Mouse (Mus musculus) kidney, postnatal 14 days (tissue): ENCODE results near the gene Asna1.

Experiments
- DNase-seq: peaks from one replicate; pipeline ENCODE4 v3.0.0; 2022; ENCODE audit warnings: mixed read lengths

Asna1 gene

DNA sequence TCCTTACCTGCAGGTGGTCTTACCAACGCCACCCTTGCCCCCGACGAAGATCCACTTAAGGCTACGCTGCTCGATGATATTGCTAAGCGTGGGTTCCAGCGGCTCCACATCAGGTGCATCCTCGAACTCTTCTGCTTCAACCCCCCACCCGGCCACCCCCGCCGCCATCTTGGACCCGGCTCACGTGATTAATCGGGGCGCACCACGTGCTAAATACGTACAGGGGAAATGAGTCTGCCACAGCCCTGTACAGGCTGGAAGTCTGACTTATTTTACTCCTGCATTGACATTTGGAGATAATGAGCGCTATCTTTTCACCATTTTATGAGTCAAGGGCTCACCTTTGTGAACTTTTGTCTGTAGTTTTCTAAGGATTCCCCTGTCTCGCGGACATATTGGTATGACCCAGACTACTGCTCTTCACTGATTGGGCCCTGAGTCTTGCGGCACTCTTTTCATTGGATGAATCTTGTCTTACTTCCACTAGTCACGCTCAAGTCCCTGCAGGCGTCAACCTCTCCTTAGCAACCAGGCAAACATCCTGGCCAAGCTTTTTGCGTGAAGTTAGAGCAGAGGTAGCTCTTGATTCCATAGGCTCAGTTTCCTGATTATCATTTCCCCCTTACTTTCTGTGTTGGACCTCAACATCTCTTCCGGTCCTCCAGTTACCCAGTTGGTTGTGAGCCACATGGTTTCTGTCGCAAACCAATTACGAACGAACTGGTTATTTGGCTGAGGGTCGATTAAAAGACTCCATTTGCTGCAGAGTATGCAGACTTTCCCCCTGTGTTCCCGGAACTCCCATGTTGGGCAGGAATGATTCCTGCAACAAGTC lies at the start of gene Asna1:
Gene Asna1 (minus strand): TSS at position 184 of the 835 bp plus-strand sequence.
- DNase-seq = peak; percentile 90

DNA sequence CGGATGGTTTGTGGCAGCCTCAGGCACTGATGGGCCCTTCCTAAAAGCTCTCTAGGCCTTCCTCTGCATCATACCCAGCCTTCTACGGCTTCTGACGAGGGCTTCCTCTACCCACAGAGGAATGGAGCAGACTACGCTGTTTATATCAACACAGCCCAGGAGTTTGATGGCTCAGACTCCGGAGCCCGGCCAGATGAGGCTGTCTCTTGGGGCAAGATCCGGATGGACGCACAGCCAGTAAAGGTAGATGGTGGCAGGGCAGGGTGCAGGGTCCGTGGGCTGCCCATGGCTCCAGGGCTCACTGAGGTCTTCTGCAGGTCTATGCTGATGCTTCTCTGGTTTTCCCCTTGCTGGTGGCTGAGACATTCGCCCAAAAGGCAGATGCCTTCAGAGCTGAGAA lies 49.5 kb upstream of the Asna1 start:
- DNase-seq = no peak

DNA sequence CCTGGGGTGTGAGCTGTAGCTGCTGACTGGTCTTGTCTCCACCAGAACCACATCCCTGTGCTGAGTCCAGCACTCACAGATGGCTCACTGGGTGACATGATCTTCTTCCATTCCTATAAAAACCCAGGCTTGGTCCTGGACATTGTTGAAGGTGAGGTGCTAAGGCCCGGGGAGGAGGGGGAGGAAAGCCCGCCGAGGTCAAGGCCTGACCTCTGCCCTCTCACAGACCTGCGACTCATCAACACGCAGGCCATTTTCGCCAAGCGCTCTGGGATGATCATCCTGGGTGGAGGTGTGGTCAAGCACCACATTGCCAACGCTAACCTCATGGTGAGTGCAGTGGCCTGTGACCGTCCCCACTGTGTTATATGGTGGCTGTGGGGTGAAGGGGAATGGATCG lies 49.1 kb upstream of the Asna1 start:
- no peak for DNase-seq

DNA sequence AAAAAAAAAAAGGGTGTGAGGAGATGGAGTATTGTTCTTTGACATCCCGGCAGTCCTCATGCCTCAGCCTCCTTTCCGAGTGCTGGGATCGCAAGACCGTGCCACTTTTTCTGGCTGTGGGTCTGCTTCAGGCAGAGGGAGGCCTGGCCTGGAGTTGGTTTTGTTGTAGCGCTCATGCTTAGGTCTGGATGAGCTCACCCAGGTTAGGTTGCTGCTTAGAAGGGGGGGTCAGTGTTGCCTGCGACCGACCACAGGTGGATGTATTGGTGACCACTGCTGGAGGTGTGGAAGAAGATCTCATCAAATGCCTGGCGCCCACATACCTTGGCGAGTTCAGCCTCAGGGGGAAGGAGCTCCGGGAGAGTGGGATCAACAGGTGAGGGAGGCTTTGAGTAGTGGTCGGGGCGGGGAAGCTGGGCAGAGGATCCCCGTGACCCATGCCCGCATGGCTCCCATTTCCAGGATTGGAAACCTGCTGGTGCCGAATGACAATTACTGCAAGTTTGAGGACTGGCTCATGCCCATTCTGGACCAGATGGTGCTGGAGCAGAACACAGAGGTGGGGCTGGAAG lies 48.0 kb upstream of the Asna1 start:
- no peak for DNase-seq

DNA sequence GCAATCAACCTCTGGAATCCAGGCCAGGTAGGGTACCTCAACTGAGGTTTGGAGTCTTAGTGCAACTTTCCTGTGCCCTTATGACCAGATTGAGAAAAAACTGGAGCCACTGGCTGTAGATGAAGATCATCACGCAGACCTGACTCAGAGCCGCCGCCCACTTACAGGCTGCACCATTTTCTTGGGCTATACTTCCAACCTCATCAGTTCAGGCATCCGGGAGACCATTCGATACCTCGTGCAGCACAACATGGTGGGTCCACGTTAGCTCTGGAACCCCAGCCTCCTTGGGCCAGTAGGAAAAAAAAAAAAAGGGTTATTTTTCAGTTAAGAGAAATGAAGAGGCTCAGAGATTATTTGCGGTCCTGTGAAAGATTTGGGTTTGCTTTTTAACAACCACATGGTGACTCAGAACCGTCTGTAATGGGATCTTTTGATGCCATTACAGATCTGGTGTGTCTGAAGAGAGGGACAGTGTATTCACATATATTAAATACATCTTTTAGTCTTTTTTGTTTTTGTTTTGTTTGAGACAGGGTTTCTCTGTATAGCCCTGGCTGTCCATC lies 47.4 kb upstream of the Asna1 start:
- no peak for DNase-seq

DNA sequence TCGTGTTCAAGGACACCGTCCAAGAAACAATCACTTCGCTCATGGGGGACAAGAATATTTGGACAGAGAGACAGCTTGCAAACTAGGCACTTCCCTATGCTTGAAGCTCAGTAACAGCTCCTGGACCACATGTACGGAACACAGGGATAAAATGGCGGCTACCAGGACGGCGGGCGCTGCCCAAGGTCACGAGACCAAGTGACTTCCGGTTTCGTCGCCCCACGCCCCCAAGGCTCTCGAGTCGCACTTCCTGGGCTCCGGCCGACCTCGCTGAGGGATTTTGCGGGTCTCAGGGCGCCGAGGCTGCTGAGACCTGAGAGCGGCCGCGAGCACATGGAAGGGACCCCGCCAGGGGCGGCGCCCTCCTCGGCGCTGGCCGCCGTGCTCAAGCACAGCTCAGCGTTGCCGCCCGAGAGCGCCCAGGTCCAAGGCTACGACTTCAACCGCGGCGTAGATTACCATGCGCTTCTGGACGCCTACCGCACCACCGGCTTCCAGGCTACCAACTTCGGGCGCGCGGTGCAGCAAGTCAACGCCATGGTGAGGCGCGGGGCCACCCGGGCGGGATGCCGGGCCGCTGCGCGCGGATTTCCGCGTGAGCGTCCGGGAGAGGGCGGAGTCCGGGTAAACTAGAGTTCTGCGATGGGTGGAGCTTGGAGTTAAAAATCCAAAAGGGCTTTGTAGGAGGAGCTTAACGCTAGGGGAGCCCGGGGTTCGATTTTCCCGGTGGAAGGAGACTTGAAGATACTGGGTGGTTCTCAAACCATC lies 46.6 kb upstream of the Asna1 start, which contains the start of gene Dhps:
Gene Dhps (plus strand): TSS at position 244 of the 768 bp plus-strand sequence.
- DNase-seq = peak; percentile 94

DNA sequence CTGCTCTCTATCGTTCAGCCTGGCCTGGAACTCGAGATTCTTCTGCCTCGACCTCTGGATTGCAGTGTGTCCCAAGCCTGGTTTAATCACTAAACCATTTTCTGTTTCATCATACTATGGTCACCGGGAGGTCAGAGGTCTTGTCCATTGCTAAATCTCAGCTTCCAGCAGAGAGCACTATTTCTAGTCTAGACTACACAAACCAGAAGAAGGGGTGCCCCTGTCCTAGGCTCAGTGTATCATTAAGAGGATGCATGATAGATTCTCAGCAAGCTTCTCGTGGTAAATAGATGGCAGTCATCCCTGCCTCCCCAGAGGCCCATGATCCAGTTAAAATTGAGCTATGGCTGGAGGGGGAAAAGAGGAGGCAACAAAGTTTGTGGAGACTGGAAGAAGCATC lies 46.0 kb upstream of the Asna1 start:
- peak; percentile 53 for DNase-seq

DNA sequence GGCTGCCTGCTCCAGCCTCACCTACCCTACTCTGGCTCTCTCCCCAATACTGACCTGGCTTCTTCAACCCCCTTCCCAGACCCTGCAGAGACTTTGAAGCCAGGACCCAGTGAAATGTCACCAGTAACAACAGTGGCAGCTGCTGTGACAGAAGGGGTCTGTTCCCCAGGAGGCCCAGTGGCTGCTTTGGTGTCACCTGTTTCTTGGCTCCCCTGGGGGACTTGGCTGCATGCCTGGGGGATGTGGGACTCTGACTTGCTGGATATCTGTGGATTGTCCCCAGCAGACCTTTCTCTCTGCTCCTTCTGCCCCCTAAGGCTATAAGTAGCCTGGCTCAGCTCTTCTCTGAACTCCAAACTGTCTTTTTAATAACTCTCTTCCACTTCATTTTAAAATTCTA lies 42.9 kb upstream of the Asna1 start, which contains the start of gene Gm5741:
Gene Gm5741 (minus strand): TSS at position 1 of the 400 bp plus-strand sequence.
- no peak for DNase-seq

DNA sequence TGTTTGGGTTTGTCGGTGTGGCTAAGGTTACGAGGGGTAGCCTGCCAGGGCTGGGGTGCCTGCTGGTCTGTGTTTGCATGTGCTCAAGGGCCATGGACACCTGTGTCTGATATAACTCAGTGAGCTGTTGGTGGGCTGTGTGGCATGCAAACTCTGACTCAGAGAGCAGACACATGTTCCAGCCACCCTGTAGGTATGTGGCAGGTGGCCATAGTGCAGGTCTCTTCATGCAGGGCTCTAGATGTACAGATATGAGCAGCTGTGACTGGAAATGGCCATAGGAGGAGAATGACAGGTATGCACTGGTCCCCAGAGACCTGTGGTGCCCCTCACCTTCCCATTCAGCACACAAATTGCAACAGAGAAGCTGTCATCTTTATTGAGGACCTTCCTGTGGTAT lies 42.1 kb upstream of the Asna1 start:
- no peak for DNase-seq

DNA sequence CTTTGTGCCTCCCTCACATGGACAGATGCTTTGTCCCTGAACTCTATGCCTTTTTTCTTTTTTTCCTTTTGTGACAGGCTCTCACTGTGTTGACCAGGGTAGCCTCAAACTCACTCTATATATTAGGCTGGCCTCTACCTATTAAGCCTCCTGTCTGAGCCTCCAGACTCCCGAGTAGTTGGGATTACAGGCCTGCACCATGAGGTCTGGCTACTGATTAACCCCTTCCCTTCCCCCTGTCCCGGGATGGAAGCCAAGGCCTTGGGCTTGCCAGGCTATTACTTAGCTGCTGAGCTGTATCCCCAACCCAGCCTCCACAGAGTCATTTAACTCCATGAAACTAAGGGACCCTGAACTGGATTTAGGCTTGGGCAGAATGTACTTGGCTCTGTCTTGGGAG lies 40.1 kb upstream of the Asna1 start:
- DNase-seq = peak; percentile 85

DNA sequence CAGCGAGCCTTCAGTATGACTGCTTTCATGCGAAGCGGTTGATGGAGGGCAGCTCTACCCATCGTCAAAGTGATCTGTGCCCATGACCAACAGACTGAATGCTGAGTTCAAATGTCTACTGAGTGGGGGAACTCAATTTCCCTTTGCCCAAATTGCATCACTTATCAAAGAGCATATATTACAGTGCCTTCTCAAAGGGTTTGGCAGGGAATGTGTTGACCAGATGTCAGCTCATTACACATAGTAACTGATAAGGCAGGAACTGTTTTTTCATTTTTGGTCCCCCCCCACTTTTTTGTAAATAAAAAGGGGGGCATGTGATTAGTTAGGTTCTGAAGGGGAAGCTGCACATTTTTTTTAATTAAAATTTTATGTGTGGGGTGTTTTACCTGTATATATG lies 37.5 kb upstream of the Asna1 start:
- DNase-seq = no peak

DNA sequence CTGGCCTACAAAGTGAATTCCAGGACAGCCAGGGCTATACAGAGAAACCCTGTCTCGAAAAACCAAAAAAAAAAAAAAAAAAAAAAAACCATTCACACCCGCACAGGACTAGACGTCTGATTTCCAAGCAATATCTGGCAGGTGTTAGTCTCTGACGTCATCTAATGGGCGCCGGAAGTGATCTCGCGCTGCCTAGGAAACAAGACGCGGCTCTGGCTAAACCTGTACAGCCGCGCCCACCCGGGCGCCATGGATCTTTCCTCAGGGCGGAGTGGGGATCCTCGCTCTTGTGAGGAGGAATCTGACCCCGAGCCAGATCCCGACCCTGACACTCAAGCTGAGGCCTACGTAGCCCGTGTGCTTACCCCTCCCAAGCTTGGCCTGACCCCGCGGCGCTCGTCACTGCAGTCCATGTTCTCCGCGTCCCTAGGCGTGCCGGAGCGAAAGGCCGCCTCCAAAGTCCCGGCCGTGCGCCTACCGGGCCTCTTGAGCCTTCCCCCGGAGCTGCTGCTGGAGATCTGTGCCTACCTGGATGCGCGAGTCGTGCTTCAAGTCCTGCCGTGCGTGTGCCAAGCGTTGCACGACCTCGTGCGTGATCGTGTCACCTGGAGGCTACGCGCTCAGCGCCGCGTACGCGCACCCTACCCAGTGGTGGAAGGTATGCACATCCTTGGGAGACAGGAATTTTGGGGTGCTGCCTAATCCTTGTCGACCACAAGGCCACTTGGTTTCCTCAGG lies 35.0 kb upstream of the Asna1 start, which contains the start of gene Fbxw9:
Gene Fbxw9 (plus strand): TSS at position 177 of the 738 bp plus-strand sequence.
- DNase-seq = peak; percentile 93

DNA sequence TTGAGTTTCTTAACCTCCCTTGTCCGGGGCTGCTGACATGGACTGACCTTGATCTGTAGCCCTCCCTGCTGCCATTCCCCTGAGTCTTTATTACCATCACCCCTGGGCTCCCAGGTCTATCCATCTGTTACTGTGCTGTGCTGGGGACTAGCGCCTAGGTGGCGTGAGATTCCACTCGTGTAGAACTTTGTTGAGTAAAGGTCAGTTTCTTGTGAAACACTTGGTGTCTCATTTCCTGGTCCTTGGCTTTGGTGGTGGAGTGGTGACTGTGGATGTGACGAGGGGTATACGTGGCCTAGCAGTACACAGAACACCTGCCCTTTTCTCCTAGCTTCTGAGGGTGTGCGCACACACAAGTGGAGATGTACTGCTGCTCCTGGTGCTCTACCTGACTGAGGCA lies 32.3 kb upstream of the Asna1 start:
- DNase-seq = no peak

DNA sequence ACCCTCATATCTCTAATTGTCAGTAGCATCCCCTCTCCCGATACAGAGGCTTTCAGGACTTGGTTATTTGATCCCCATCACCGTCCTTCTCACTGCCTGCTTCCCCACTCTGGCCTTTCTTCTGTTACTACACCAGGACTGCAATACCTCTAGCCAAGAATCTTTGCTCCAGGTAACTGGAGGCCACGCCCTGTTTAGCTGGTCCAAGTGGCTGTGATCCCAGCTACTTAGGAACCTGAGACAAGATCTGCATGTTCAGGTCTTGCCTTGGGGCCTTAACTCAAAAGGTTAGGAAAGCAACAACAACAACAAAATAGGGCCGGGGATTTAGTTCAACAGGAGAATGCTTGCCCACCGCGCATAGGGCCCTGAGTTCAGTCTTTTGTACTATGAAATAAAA lies 18.5 kb upstream of the Asna1 start:
- no peak for DNase-seq

DNA sequence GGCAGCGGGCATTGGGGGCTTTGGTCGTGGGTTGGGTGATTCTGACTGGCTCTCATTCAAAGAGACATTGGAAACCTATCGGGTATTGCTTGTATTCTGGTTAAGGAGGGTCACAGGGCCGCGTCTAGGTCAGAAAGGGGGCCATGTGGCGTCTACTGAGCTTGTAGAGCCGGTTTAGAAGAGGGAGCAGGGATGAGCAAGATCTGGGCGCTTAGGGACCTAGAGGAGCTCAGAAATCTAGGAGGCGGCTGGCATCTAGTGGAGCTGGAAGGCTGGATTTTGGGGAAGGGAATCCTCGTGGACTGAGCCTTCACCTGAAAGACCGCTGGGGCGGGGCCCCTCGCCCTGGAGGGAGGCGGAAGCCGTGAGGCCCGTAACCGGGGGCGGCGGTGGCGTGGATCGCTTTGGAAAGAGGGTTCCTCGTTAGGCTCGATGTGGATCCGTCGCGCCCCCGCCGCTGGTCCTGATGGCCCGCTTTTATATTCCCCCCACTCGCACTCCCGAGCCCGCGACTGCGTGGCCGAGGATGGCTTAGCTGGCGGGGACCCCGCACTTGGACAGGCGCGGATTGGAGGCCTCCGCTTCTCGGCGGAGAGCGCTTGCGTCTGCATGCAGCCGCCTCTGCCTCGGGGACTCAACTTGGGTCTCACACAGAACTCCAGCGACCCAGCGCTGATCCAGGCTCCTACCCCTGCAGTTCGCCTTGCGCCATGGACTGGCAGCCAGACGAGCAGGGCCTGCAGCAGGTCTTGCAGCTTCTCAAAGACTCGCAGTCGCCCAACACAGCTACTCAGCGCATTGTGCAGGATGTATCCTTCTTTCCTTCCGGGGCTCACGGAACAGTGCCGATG lies 12.8 kb upstream of the Asna1 start:
- peak; percentile 57 for DNase-seq

DNA sequence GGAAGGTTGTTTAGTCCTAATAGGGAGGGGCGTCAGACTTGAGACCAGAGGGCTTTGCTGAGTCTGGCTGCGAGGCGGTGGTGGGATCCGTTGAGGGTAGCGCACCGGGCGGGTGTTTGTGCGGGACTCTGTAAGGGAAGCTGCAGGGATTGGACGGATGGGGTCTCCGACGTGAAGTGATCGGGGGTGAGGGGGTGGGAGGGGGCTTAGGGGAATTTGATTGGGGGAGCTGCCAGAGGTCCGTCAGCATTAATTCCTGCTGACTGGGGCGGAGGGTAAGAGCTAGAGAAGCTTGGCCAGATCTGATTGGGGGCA lies 12.2 kb upstream of the Asna1 start:
- DNase-seq = no peak

DNA sequence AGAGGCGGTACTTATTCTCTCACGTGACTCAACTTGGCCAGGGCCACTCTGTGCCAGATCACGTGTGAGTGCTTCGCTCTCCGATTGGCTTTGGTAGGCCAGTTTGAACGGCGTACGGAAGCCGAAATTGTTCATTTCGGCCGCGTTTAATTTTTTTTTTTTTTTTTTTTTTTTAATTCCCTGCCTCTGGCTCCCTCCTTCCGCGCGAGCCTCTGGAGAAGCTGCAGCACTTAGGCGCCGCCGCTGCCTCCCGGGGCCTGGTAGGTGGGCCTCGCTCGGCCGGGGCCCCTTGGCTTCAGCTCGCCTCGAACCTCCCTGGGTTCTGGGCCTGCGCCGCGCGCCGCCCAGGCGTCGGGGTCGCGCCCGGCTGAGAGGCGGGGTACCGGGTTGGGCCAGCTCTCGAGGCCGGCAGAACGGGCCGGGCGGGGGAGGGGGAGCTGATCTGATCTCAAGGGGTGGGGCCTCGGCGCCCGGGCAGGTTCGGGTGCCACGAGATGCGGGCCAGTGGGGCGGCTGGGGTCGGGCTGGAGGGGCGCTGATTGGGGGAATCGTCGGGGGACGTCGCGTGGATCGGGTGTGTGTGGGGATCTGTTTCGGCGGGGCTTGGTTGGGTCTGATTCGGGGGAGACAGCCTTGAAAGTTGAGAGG lies 11.8 kb upstream of the Asna1 start, which contains the start of gene Tnpo2:
Gene Tnpo2 (plus strand): TSS at position 198 of the 648 bp plus-strand sequence.
- peak; percentile 96 for DNase-seq

DNA sequence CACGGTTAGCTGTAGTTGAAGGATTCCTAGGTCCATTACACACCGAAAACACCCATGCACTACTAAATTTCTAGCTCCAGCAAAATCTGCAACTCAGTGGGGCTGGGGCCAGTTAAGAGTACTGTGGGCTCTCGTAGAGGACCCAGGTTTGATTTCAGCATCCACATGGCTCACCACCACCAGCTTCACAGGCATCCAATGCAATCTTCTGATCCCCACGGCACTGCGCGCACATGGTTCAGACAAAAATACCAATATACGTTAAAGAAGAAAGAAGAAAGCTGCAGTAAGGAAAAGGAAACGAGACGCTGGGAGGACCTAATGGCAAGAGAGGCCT lies 11.3 kb upstream of the Asna1 start:
- no peak for DNase-seq

DNA sequence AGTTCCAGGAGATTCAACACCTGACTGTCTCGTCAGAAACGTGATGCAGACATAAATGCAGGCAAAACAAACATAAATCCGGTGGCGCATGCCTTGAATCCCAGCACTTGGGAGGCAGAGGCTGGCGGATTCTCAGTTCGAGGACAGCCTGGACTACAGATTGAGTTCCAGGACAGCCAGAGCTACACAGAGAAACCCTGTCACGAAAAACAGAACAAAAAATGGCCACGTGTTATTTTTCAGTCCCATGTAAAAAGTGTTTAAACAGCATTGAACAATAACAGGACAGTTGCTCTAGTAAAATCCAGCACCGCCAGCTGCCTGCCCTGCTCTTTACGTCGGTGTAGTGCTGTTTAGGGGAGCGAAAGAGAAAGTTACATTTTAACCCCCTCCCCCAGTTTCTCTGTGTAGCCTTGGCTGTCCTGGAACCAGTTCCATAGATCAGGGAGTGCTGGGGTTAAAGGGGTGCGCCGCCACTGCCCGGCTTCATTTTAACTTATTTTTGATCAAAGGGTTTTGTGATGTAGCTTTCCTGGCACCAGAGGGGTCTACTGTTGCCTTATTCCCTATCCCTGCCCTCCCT lies 10.7 kb upstream of the Asna1 start:
- DNase-seq = peak; percentile 45

DNA sequence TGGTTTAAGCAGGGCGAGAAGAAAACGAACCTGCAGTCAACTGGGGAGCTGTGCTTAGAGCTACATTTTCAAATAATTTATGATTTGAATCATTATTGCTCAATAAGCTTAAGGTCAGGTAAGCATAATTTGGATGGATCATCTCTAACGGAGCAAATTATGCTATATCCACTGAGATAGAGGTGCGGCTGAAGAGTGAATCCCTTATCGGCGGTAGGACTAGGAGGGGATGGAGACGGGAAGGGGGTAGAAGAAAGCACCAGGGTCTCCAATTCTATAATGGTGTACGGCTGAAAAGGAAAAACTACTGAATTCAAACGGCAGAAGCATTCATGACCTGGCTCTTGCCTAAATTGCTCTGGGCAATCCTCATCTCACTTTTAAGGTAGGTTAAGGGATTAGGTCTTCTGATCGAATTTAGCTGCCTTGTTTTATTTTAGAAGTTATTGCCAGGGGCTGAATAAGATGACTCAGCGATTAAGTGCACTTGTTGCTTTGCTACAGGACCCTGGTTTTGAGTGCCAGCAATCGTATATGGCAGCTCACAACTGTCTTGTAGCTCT lies 10.2 kb upstream of the Asna1 start:
- DNase-seq = no peak
